Mouse (Mus musculus) thymus, adult 2 months (tissue): ENCODE measurements at regions not wholly inside any gene's neighbourhood (a gene's known extent, or its start where the extent isn't known, plus 50 kb on each side); places are given as distances from the start of the nearest gene placed in this dataset.

Experiments used
- CTCF ChIP-seq: fragments of 200-500 bp; IDR thresholded peaks from 2 replicates; pipeline ENCODE4 v1.5.1; 2012; ENCODE audit warnings: mild to moderate bottlenecking, control low read depth, low read length, moderate library complexity, borderline replicate concordance; ENCODE audit not compliant: control insufficient read depth, poor library complexity, insufficient read depth; ENCODE audit errors: extremely low read depth
- POLR2A ChIP-seq: fragments of 200-500 bp; IDR thresholded peaks from 2 replicates; pipeline ENCODE4 v1.6.1; 2012; ENCODE audit warnings: mild to moderate bottlenecking, low read length, control low read depth, moderate library complexity; ENCODE audit not compliant: control insufficient read depth, poor library complexity, insufficient read depth; ENCODE audit errors: extremely low read depth

GRCm38 (mm10) chr19:36273466-36273865, 74.6 kb upstream of the Pcgf5 start:
- TF ChIP-seq CTCF: no peak
- TF ChIP-seq POLR2A: no peak
